Mouse (Mus musculus) urinary bladder, adult 2 months (tissue): ENCODE results near the gene Ints6. TPM values are rescaled to one million over a fixed set of nuclear protein-coding genes. Genes with fewer than 3 reads are reported as not detected.
"Not testable (repeated sequence)": the region's sequence is repeated elsewhere in the genome, so short reads cannot be mapped to it uniquely, and the experiment has no call there.

ENCODE experiments used
- DNase-seq: peaks from one replicate; pipeline ENCODE4 v3.0.0; 2022; ENCODE audit warnings: low spot score
- polyA plus RNA-seq: library from polyadenylated mRNA; depleted of rRNA; stranded (reverse); fragments of >200 nt; gene quantifications from 2 replicates; pipeline ENCODE4 v1.2.3, GENCODE M21; 2012

Gene Ints6
- polyA plus RNA-seq, 1 experiment = 10.5 TPM

- no peak for DNase-seq
Observed at GRCm38 (mm10) chr14:62751479-62751878, 9.5 kb downstream of the Ints6 start.

DNA sequence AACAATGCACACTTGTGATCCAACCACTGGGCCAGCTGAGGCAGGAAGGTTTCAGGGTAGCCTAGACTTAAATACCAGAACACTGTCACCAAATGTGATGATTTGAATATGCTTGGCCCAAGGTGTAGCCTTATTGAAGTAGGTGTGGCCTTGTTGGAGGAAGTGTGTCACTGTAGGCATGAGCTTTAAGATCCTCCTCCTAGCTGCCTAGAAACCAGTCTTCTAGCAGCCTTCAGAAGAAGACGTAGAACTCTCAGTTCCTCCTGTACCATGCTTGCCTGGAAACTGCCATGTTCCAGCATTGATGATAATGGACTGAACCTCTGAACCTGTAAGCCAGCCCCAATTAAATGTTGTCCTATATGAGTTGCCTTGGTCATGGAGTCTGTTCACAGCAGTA is 25.3 kb downstream of the Ints6 start:
- DNase-seq = no peak

GRCm38 (mm10) chr14:62733666-62734065 is 27.3 kb downstream of the Ints6 start:
- no peak for DNase-seq

GRCm38 (mm10) chr14:62731902-62732301 is 29.1 kb downstream of the Ints6 start:
- DNase-seq = no peak

DNA sequence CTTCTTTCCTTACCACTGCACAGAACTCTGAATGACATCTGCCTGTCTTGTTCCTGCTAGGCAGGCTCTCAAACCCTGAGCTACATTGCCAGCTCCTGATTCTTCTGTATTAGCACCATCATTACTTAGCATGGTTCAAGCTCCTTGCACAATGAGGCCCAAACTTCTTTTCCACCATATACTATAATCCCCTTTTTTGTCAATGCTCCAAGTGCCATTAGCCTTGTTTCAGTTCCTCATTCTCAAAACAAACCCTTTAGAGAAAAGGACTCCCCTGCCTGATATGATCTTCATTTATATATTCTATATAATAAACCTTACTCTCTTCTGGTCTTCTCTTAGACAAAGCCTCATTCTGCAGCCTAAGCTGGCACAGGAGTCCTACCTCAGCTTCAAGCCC is 36.4 kb downstream of the Ints6 start:
- no peak for DNase-seq

DNA sequence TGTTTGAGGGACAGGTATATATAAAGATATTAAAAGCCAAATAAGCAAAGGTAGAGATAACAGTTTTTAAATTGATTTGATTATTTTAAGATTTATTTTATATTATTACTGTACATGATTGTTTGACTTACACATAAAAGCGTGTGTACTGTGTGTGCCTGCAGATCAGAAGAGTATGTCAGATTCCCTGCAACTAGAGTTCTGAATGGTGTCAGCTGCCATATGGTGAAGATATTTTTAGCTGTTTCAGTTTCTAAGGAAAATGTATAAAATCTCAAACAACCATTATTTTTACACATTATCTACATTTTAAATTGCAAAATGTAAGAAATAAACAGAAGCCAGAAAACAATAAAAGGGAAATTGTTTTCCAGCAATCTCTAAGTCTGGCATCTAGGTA is 39.3 kb downstream of the Ints6 start:
- no peak for DNase-seq

GRCm38 (mm10) chr14:62718161-62718560 is 42.8 kb downstream of the Ints6 start:
- no peak for DNase-seq

DNA sequence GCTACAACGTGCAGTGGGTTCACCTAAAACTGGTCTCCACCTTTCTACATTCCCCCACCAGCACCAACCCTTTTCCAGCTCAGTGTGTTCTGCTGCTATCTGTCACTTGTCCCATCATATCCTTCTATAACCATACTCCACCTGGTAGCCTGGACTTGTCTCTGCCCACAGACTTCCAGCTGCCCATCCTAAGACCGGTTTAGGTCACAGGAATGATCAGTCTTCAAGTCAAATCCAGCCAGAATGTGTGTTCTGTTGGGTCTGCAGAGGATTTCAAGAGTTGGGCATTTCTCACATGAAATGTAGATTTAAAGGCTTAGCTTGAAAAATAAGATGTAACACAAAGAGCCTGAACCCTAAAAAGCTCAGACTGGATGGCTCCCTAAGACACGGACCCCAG is 87.3 kb downstream of the Ints6 start:
- DNase-seq = no peak

- no peak for DNase-seq
Observed at GRCm38 (mm10) chr14:62664976-62665673, 95.8 kb downstream of the Ints6 start.

DNA sequence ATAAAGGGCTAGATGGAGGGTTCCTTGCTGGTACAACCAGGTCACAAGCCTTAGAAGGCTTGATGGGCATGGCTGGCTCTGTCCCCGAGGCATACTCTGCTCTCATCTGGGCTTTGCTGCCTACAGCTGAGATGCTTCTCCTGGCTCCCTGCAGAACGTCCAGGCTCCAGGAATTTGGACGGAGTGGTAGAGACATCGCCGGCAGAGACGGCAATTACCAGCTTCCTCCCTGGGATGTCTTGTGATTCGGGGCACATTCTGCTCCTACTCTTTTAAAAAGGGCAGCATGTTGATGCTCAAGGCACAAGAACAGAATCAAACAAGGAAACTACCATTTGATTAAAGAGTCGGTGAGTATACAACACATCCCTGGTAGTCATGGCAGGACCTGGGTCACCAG is 97.6 kb downstream of the Ints6 start, which contains the start of gene Serpine3:
Serpine3 (plus strand) TSS at position 301 of the 400 bp plus-strand sequence.
- DNase-seq = no peak

- no peak for DNase-seq
Observed at GRCm38 (mm10) chr14:62662381-62662780, 98.6 kb downstream of the Ints6 start.

- no peak for DNase-seq
Observed at GRCm38 (mm10) chr14:62657469-62657868, 103.5 kb downstream of the Ints6 start.

- no peak for DNase-seq
Observed at GRCm38 (mm10) chr14:62655996-62656395, 105.0 kb downstream of the Ints6 start.

DNA sequence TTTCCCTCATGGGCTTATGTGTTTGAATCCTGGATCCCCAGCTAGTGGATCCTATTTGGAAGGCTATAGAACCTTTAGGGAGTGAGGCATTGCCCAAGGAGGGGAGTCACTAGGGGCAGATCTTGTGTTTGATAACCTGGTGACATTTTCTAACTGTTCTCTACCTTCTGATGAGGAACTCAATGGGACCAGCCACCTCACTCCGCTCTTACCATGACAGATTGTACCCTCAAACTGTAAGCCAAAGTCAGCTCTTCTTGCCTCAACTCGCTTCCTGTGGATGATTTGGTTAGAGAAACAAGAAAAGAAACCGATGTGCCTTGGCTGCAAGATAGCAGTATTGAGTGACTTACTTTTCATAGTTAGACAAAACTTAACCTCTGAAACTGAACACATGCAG is 109.2 kb downstream of the Ints6 start:
- no peak for DNase-seq

DNA sequence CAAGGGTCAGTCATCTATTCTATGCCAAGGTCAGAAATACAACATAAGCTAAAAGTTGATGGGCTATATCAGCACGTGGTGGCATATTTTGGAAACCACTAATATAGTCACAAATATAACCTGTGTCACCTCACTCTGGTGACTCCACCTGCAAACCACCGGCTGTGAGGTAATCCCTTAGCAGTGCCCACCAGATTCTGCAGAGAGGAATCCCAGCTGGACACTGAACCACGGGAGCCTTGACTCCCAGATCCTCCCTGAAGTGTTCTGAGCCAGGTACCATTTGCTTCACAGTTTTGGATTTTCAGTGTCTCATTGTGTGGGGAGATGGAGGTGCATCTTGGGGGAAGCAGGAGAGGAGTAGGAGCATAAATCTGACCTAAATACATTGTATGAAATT is 110.6 kb downstream of the Ints6 start:
- no peak for DNase-seq

- DNase-seq = no peak
Observed at GRCm38 (mm10) chr14:62648405-62648804, 112.6 kb downstream of the Ints6 start.

DNA sequence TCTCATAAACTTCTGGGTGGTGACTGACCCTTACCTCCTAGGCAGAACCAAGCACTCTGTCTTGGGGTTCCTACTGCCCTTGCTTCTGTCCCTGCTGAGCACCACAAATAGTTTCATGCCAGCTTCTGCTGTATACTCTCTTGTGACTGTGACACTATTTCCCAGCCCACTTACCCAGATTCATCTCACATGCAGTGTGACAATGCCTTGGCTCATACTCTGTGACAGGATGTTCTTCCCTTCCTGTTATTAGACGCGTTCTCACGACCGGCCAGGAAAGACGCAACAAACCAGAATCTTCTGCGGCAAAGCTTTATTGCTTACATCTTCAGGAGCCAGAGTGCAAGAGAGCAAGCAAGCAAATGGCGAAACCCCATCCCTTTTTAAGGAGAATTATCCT is 118.6 kb downstream of the Ints6 start:
- DNase-seq = not testable (repeated sequence)

- DNase-seq = no peak
Observed at GRCm38 (mm10) chr14:62640396-62640795, 120.6 kb downstream of the Ints6 start.

DNA sequence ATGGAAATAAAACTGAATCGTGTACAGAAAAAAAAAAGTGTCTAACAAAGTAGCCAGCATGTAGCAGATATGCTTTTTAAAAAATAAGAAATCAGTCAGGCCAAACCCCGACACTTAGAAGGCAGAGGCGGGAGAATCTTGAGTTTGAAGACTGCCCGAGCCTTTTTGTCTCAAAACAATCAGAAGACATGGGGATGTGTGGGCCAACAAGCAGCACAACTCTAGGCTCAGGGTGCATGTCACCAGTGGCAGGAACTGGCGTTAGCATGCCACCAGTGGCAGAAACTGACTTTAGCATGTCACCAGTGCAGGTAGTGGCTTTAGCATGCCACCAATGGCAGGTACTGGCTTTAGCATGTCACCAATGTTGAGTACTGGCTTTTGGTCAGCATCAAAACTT is 121.4 kb downstream of the Ints6 start:
- no peak for DNase-seq

GRCm38 (mm10) chr14:62639111-62639510 is 121.9 kb downstream of the Ints6 start:
- DNase-seq = no peak

GRCm38 (mm10) chr14:62638345-62638702 is 122.6 kb downstream of the Ints6 start:
- DNase-seq = no peak

DNA sequence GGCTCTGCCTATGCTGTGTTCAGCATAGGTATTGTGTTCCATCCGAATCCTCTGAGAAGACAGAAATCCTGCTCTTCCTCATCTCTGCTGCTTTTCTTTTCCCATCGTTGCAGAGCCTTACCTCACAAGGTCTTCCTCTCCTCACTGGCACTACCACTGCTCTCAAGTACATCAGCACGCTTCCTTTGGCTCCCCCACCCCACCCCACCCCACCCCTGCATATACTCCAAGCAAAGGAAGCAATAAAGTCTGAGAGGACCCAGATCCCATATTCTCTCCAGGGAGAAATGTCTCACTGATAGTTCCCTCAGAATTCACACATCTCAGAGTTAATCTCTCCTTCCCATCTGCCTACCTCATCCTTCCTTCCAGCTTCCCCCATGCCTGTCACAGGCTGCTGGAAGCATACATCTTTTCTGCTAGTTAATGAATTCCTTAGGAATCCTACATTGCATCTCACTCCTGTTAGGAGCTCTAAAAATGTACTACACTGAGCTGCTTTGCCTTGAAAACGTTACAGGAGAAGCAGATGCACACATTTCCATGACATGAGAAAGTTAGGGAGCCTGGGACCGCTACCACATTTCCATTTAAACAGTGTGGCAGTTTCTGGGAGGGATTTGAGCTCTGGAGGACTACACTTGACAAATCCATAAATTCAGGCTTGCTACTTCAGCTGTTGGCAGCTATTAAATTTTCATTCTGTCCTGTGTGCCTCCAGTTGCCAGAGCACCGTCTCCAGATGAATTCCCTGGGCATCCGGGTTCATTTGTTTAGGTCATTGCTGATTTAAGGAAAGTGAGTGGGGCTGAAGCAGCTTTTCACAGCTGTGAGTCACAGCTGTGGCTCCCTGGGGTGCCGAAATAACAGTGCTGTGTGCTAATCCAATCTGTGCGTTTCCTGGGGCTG is 123.3 kb downstream of the Ints6 start:
- DNase-seq = no peak

GRCm38 (mm10) chr14:62627951-62628350 is 133.0 kb downstream of the Ints6 start:
- DNase-seq = no peak
